Mouse (Mus musculus) c-Kit-positive CD71-positive TER-119-positive erythroid progenitor cells, embryonic 14.5 days (primary cell): ENCODE results near the gene Gm45062.
A peak's percentile ranks its signal among the peaks of the same experiment; 100 is the strongest.
"Not testable (repeated sequence)": the region's sequence is repeated elsewhere in the genome, so short reads cannot be mapped to it uniquely, and the experiment has no call there.

Experiments
- DNase-seq: peaks from one replicate; pipeline ENCODE4 v3.0.0-alpha.2; 2013; ENCODE audit warnings: low spot score

The Gm45062 gene

GRCm38 (mm10) chr6:8316201-8316600 is 57.0 kb downstream of the Gm45062 start:
- DNase-seq, result peak; percentile 60

GRCm38 (mm10) chr6:8319591-8319990 is 60.3 kb downstream of the Gm45062 start:
- DNase-seq, result no peak

- not testable (repeated sequence) for DNase-seq
Measured at GRCm38 (mm10) chr6:8331496-8331895, 72.2 kb downstream of the Gm45062 start.

GRCm38 (mm10) chr6:8333380-8333779 is 74.1 kb downstream of the Gm45062 start:
- no peak for DNase-seq

GRCm38 (mm10) chr6:8336487-8337390 is 77.5 kb downstream of the Gm45062 start:
- no peak for DNase-seq

- DNase-seq, result no peak
Measured at GRCm38 (mm10) chr6:8339453-8339852, 80.2 kb downstream of the Gm45062 start.

- DNase-seq, result peak; percentile 52
Measured at GRCm38 (mm10) chr6:8343271-8343670, 84.0 kb downstream of the Gm45062 start.

GRCm38 (mm10) chr6:8345219-8345856 is 86.1 kb downstream of the Gm45062 start:
- DNase-seq, result peak; percentile 93

- DNase-seq, result no peak
Measured at GRCm38 (mm10) chr6:8347154-8347553, 87.9 kb downstream of the Gm45062 start.

GRCm38 (mm10) chr6:8348344-8348743 is 89.1 kb downstream of the Gm45062 start:
- DNase-seq, result no peak

- DNase-seq, result peak; percentile 49
Measured at GRCm38 (mm10) chr6:8349060-8349670, 89.9 kb downstream of the Gm45062 start.

- DNase-seq, result no peak
Measured at GRCm38 (mm10) chr6:8351507-8351906, 92.3 kb downstream of the Gm45062 start.

- DNase-seq, result no peak
Measured at GRCm38 (mm10) chr6:8352533-8353168, 93.4 kb downstream of the Gm45062 start.

GRCm38 (mm10) chr6:8353461-8353860 is 94.2 kb downstream of the Gm45062 start:
- DNase-seq, result no peak

GRCm38 (mm10) chr6:8354846-8355245 is 95.6 kb downstream of the Gm45062 start:
- no peak for DNase-seq

GRCm38 (mm10) chr6:8358232-8358631 is 99.0 kb downstream of the Gm45062 start:
- DNase-seq, result no peak

- no peak for DNase-seq
Measured at GRCm38 (mm10) chr6:8358782-8359181, 99.5 kb downstream of the Gm45062 start.

GRCm38 (mm10) chr6:8360805-8361204 is 101.6 kb downstream of the Gm45062 start:
- no peak for DNase-seq

GRCm38 (mm10) chr6:8364033-8364756 is 104.9 kb downstream of the Gm45062 start:
- DNase-seq, result no peak

GRCm38 (mm10) chr6:8364757-8365150 is 105.5 kb downstream of the Gm45062 start:
- no peak for DNase-seq

GRCm38 (mm10) chr6:8367675-8368074 is 108.4 kb downstream of the Gm45062 start:
- no peak for DNase-seq
